Mouse (Mus musculus) megakaryocyte, embryonic 14.5 days (primary cell): ENCODE data around the gene Aldh8a1.

Experiments used
- FLI1 ChIP-seq: IDR thresholded peaks from 2 replicates; pipeline ENCODE4 v1.6.1; 2012; ENCODE audit warnings: low read length, inconsistent platforms, mixed read lengths
- GATA1 ChIP-seq: IDR thresholded peaks from 3 replicates; pipeline ENCODE4 v1.6.1; 2012; ENCODE audit warnings: mixed read lengths, low read length, inconsistent platforms, borderline replicate concordance

GRCm38 (mm10) chr10:21427996-21428395 lies 50.9 kb downstream of the Aldh8a1 start:
- TF ChIP-seq GATA1 (no peak), FLI1 (no peak)
